Mouse (Mus musculus) forebrain, embryonic 16.5 days (tissue): ENCODE measurements around the gene Polr3k. TPM values are rescaled to one million over a fixed set of nuclear protein-coding genes. Genes with fewer than 3 reads are reported as not detected.
A peak's percentile ranks its signal among the peaks of the same experiment; 100 is the strongest.

Source experiments
- ATAC-seq: fragments of 200-750 bp; cut with Nextera tagmentation; 2 replicates; pipeline ENCODE4 v1.8.0; 2017; ENCODE audit warnings: mild to moderate bottlenecking, moderate library complexity
- H3K27ac ChIP-seq: fragments of 300-500 bp; sonication (generic); 2 replicates; pipeline ENCODE4 v1.5.1; 2014; ENCODE audit warnings: low read length, control low read depth
- H3K27me3 ChIP-seq: fragments of 300-500 bp; sonication (generic); replicated peaks from 2 replicates; pipeline ENCODE4 v1.6.1; 2014; ENCODE audit warnings: low read length; ENCODE audit not compliant: control insufficient read depth, insufficient read depth
- H3K36me3 ChIP-seq: fragments of 300-500 bp; sonication (generic); 2 replicates; pipeline ENCODE4 v1.6.1; 2014; ENCODE audit not compliant: control insufficient read depth, insufficient read depth
- H3K4me1 ChIP-seq: fragments of 300-500 bp; sonication (generic); replicated peaks from 2 replicates; pipeline ENCODE4 v1.6.1; 2014; ENCODE audit warnings: low read length; ENCODE audit not compliant: control insufficient read depth, insufficient read depth
- H3K4me2 ChIP-seq: fragments of 300-500 bp; sonication (generic); 2 replicates; pipeline ENCODE4 v1.6.1; 2014; ENCODE audit warnings: mild to moderate bottlenecking, low read length, control low read depth
- H3K4me3 ChIP-seq: fragments of 300-500 bp; sonication (generic); replicated peaks from 2 replicates; pipeline ENCODE4 v1.5.1; 2014; ENCODE audit warnings: mild to moderate bottlenecking, low read length, control low read depth
- H3K9ac ChIP-seq: fragments of 300-500 bp; sonication (generic); replicated peaks from 2 replicates; pipeline ENCODE4 v1.6.1; 2014; ENCODE audit warnings: low read depth, low read length, control low read depth
- H3K9me3 ChIP-seq: fragments of 300-500 bp; sonication (generic); 2 replicates; pipeline ENCODE4 v1.6.1; 2016; ENCODE audit warnings: low read length; ENCODE audit not compliant: control insufficient read depth
- WGBS: fragments of 180-500 bp; shearing (Covaris S2); extraction: QIAGEN DNeasy Blood & Tissue Kit; methylation state at CpG from one replicate; pipeline ENCODE4 v1.1.7; 2014; 5-methylcytosine and 5-hydroxymethylcytosine counted together
- polyA plus RNA-seq: library from polyadenylated mRNA; unstranded; fragments of >200 nt; fragmentation: Nextera tagmentation; extraction: Ambion mirVana; gene quantifications from 2 replicates; pipeline ENCODE4 v1.2.1, GENCODE M21; 2015

The Polr3k gene
- polyA plus RNA-seq = 105 and 112 TPM in 2 replicates

DNA sequence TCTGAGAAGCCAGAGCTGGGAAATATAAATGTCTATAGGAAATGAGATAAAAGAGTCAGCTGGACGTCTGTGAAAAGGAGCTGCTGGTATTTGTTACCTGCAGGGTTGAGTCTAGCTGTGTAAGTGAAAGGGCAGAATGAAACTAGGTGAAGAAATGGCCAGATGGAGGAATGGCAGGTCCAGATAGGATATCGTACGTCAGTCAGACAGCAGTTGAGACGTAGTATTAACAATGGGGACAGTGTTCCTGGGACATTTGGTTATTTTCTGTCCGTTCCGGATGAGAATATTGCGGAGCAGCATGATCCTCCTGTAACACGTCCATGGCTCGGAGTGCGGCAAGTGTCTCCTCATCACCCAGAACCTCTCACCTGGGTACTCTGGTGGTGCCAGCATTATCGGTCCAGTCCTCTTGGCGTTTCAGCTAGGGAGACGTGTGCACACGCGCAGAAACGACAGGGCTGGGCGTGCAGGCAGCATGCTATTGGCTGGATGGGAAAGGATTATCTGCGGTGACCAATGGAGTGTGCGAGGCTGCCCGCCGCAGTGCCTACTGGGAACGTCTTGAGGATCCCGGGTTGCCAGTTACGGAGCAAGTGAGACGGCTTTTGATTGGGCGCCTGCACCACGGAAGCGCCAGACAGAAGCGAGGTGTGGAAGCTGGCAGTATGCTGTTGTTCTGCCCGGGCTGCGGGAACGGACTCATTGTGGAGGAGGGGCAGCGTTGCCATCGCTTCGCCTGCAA lies at the start of gene Polr3k:
Polr3k (plus strand) TSS at position 547 of the 745 bp plus-strand sequence.
- under 1% methylated on average over 35 of the region's 35 CpGs for WGBS
- Histone ChIP-seq H3K4me3 (peak within 1 kb of the TSS; percentile 82), H3K27ac (peak within 1 kb of the TSS; percentile 93), H3K4me2 (peak within 1 kb of the TSS; percentile 91), H3K9ac (peak within 1 kb of the TSS; percentile 91), H3K9me3 (no peaks in the 10 kb centered on the region), H3K36me3 (peaks cover 11% of the 10 kb centered on the region; the same call in 1 of the 2 replicates), H3K4me1 (peaks cover 26% of the 10 kb centered on the region), H3K27me3 (no peaks in the 10 kb centered on the region)
- ATAC-seq = peak; percentile 100

- Histone ChIP-seq H3K27ac (no peak overlapping the region), H3K4me2 (no peak overlapping the region), H3K9me3 (no peaks in the 10 kb centered on the region), H3K27me3 (no peaks in the 10 kb centered on the region), H3K36me3 (peaks cover 18% of the 10 kb centered on the region), H3K9ac (no peak overlapping the region), H3K4me3 (no peak overlapping the region), H3K4me1 (no peaks in the 10 kb centered on the region)
- ATAC-seq = no peak
- WGBS = 70% methylated on average over 2 of the region's 2 CpGs
Measured at GRCm38 (mm10) chr2:181829032-181829650, 35.0 kb upstream of the Polr3k start.

DNA sequence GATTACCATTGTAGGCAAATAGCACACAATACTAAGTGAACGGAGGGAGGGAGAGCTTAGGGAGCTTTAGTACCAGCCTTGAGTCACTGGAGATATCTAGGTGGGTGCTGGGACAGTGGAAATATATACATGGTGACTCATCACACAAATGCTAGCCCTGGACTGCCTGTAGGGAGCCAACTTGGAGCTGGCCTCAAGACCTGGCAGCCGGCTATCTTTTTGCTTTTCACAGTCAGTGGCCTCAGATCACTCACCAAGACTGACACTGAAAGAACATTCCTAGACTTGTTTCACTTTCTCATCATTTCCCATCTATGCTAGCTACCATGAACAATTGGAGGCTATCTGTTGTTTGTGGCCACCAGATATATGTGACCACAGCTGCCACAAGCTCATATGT lies 31.4 kb upstream of the Polr3k start:
- Histone ChIP-seq H3K36me3 (peaks cover 5% of the 10 kb centered on the region; the same call in 1 of the 2 replicates), H3K9ac (no peak overlapping the region), H3K4me1 (peaks cover 6% of the 10 kb centered on the region), H3K27ac (no peak overlapping the region), H3K27me3 (no peaks in the 10 kb centered on the region), H3K4me3 (no peak overlapping the region), H3K9me3 (no peaks in the 10 kb centered on the region), H3K4me2 (no peak overlapping the region)
- ATAC-seq = no peak
- 75% methylated on average over 2 of the region's 2 CpGs for WGBS

GRCm38 (mm10) chr2:181837372-181838292 lies 26.5 kb upstream of the Polr3k start, which contains the start of gene Pcmtd2:
Pcmtd2 (plus strand) TSS chr2:181837854.
- peak within 1 kb of the TSS; percentile 79 for H3K9ac ChIP-seq
- H3K27me3 ChIP-seq = no peaks in the 10 kb centered on the region
- H3K4me3 ChIP-seq = peak within 1 kb of the TSS; percentile 74
- ATAC-seq = peak; percentile 99
- under 1% methylated on average over 32 of the region's 35 CpGs for WGBS
- no peaks in the 10 kb centered on the region for H3K9me3 ChIP-seq
- H3K4me1 ChIP-seq = peaks cover 15% of the 10 kb centered on the region
- no peaks in the 10 kb centered on the region for H3K36me3 ChIP-seq
- peak within 1 kb of the TSS; percentile 72 for H3K4me2 ChIP-seq
- peak within 1 kb of the TSS; percentile 85 for H3K27ac ChIP-seq

DNA sequence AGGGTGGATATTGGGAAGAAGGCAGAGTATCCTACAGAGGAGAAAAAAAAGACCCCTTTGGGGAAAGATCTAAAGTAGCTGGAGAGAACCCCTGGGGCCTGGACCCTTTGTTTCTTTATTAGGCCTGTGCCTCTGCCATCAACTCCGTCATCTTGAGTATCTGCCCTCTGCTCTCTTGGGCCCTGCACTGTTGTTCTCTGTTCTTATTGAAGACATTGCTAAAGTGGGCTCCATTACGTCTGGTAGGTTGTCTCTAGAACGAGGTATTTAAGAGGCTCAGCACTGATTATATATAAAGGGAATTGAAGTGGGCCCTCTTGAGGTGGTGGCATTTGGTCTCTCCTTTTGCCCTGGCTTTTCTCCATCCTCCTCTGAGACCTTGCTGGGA lies 25.9 kb upstream of the Polr3k start:
- H3K9ac ChIP-seq = peak overlapping the region; percentile 79
- H3K4me2 ChIP-seq = peak overlapping the region; percentile 72
- H3K9me3 ChIP-seq = no peaks in the 10 kb centered on the region
- ATAC-seq = peak; percentile 22; the same call in 1 of the 2 replicates
- H3K27ac ChIP-seq = no peak overlapping the region
- H3K27me3 ChIP-seq = no peaks in the 10 kb centered on the region
- H3K4me1 ChIP-seq = peaks cover 15% of the 10 kb centered on the region
- H3K4me3 ChIP-seq = peak overlapping the region; percentile 74
- H3K36me3 ChIP-seq = no peaks in the 10 kb centered on the region
- 1% methylated on average over 3 of the region's 3 CpGs for WGBS

DNA sequence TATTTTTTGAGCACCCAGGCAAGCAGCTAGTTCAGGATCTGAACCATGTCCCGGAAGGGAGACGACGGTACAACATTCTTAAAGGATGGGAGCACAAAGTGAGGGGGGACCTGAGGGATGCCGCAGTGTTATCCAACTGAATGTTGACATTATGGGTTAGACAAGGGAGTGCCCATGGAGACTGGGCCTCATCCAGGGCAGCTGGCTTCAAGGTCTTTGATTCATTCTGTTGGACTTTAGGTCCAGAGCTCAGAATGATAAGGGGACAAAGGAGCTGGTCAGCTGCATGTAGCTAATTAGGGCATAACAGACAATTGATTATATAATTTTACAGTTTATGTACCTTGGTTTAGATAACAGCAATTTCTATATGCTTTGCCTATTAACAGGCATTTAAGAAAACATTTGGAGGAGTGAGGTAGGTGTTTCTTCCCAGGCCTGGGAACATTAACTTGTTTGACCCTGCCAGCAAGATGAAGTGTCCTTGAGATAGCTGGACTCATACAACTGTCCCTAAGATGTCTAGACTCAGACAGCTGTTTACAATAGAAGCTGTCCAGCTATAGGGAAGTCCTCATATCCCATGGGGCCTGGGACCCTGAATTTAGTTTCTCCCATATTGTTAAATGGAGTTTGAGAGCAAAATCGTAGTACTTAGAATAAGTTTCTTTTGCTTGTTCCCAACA lies 18.3 kb upstream of the Polr3k start:
- Histone ChIP-seq H3K27ac (no peak overlapping the region), H3K4me2 (no peak overlapping the region), H3K36me3 (peaks cover 15% of the 10 kb centered on the region), H3K9ac (no peak overlapping the region), H3K4me3 (no peak overlapping the region), H3K4me1 (no peaks in the 10 kb centered on the region), H3K9me3 (no peaks in the 10 kb centered on the region), H3K27me3 (no peaks in the 10 kb centered on the region)
- 79% methylated on average over 5 of the region's 5 CpGs for WGBS
- ATAC-seq = no peak

DNA sequence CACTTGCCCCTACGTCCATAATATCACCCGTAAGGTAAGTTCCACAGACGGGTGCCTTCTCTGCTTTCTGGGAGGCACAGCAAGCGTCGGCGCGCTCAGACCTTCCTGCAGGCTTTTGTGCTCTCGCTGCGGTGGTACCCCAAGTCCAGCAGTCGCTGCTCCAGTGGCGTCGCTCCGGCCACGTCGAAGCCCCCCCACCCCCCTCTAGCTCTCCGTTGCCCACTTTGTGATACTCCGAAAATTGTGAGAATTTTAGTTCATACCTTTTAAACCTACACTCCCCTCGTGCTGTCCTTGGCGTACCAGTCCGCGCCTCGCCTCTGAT lies 361 bp downstream of the Polr3k start:
- H3K27me3 ChIP-seq = no peaks in the 10 kb centered on the region
- H3K9ac ChIP-seq = peak overlapping the region; percentile 91
- H3K36me3 ChIP-seq = peaks cover 15% of the 10 kb centered on the region; the same call in 1 of the 2 replicates
- H3K27ac ChIP-seq = peak overlapping the region; percentile 93
- H3K4me3 ChIP-seq = peak overlapping the region; percentile 82
- no peaks in the 10 kb centered on the region for H3K9me3 ChIP-seq
- WGBS = 0% methylated on average over 22 of the region's 22 CpGs
- H3K4me1 ChIP-seq = peaks cover 26% of the 10 kb centered on the region
- H3K4me2 ChIP-seq = peak overlapping the region; percentile 89
- peak; percentile 11 for ATAC-seq

DNA sequence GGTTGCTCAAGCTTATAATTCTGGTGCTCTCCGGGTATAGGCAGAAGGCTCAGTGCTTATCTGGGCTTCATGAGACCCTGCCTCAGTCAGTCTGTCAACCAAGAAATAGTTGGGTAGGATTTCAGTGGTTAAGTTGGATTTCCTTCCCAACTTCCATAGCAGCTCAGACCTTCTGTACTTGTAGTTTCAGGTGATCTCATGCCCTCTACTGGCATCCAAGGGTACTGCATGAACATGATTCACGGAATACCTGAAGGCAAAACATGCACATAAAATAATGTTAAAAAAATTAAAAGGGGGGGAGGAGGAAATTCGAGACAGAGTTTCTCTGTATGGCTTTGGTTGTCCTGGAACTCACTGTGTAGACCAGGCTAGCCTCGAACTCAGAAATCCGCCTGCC lies 2.8 kb downstream of the Polr3k start:
- Histone ChIP-seq H3K9me3 (no peaks in the 10 kb centered on the region), H3K9ac (no peak overlapping the region), H3K4me2 (no peak overlapping the region), H3K36me3 (peaks cover 25% of the 10 kb centered on the region), H3K27me3 (no peaks in the 10 kb centered on the region), H3K4me1 (peaks cover 26% of the 10 kb centered on the region), H3K4me3 (no peak overlapping the region), H3K27ac (no peak overlapping the region)
- ATAC-seq = no peak
- WGBS = 52% methylated on average over 5 of the region's 5 CpGs
